Mouse (Mus musculus): ENCODE results near the gene Kars. TPM values are rescaled to one million over a fixed set of nuclear protein-coding genes. Genes with fewer than 3 reads are reported as not detected.

The Kars gene
- polyA plus RNA-seq, 1 experiment from 2014 or later, result 146 TPM

GRCm38 (mm10) chr8:111947144-111947543 lies 64.0 kb downstream of the Kars start:
- Histone ChIP-seq H3K9ac (no peak overlapping the region), H3K27me3 (replicated peaks) (no peaks in the 10 kb centered on the region), H3K9me3 (replicated peaks) (no peaks in the 10 kb centered on the region), H3K27ac (ENCODE audit: poor library complexity, severe bottlenecking) (no peak overlapping the region), H3K4me1 (replicated peaks) (no peaks in the 10 kb centered on the region; the same call in 1 of the 2 replicates), H3K4me2 (no peak overlapping the region), H3K36me3 (peaks cover 72% of the 10 kb centered on the region), H3K4me3 (no peak overlapping the region)
- ATAC-seq (ENCODE audit: insufficient number of reproducible peaks, low FRiP score), result no peak
- 87% methylated on average over 2 of the region's 2 CpGs for WGBS

- Histone ChIP-seq H3K4me3 (no peak overlapping the region), H3K36me3 (peaks cover 49% of the 10 kb centered on the region), H3K27me3 (replicated peaks) (no peaks in the 10 kb centered on the region), H3K9me3 (replicated peaks) (no peaks in the 10 kb centered on the region), H3K9ac (no peak overlapping the region), H3K4me1 (replicated peaks) (peaks cover 16% of the 10 kb centered on the region), H3K27ac (ENCODE audit: poor library complexity, severe bottlenecking) (no peak overlapping the region), H3K4me2 (no peak overlapping the region)
- WGBS, result 89% methylated on average over 2 of the region's 2 CpGs
- ATAC-seq (ENCODE audit: insufficient number of reproducible peaks, low FRiP score), result no peak
These were observed 67.6 kb downstream of the Kars start for GRCm38 (mm10) chr8:111943544-111943943.

Other genes starting within 250 kb of the Kars start
- gene Cfdp1, start 157.0 kb downstream of the Kars start, polyA plus RNA-seq (2016; fragmentation: Nextera tagmentation; extraction: Ambion mirVana), result 144 and 149 TPM in 2 replicates
- 4.4 and 4.8 TPM in 2 replicates for gene Tmem170, start 134.6 kb downstream of the Kars start, polyA plus RNA-seq (2016; fragmentation: Nextera tagmentation; extraction: Ambion mirVana)
- 0.12 and 0.45 TPM in 2 replicates for gene Chst5, start 100.9 kb downstream of the Kars start, polyA plus RNA-seq (2016; fragmentation: Nextera tagmentation; extraction: Ambion mirVana)
- 5.4 and 7.1 TPM in 2 replicates for gene Tmem231, start 77.4 kb downstream of the Kars start, polyA plus RNA-seq (2016; fragmentation: Nextera tagmentation; extraction: Ambion mirVana)
- gene Gabarapl2, start 70.6 kb downstream of the Kars start, polyA plus RNA-seq (2016; fragmentation: Nextera tagmentation; extraction: Ambion mirVana), result 176 and 184 TPM in 2 replicates
- 6.5 TPM in 2 replicates for gene Adat1, start 19.0 kb downstream of the Kars start, polyA plus RNA-seq (2016; fragmentation: Nextera tagmentation; extraction: Ambion mirVana)
- gene Terf2ip, start 75 bp upstream of the Kars start, polyA plus RNA-seq (2016; fragmentation: Nextera tagmentation; extraction: Ambion mirVana), result 18.8 and 20.7 TPM in 2 replicates
- gene Gm6793, start 3.7 kb upstream of the Kars start, polyA plus RNA-seq (2016; fragmentation: Nextera tagmentation; extraction: Ambion mirVana), result 0.11 and 0.68 TPM in 2 replicates

Data from heart, embryonic 12.5 days (tissue).